Mouse (Mus musculus) erythroblast, embryonic 14.5 days (primary cell): ENCODE results near the gene Ddc. TPM values are rescaled to one million over a fixed set of nuclear protein-coding genes. Genes with fewer than 3 reads are reported as not detected.
A peak's percentile ranks its signal among the peaks of the same experiment; 100 is the strongest.

Experiments
- H3K27me3 ChIP-seq: 2 replicates; pipeline ENCODE4 v1.6.1; 2012; ENCODE audit warnings: inconsistent platforms; ENCODE audit not compliant: control insufficient read depth
- H3K36me3 ChIP-seq: 2 replicates; pipeline ENCODE4 v1.6.1; 2012; ENCODE audit warnings: mild to moderate bottlenecking, inconsistent platforms; ENCODE audit not compliant: control insufficient read depth
- H3K4me1 ChIP-seq: 2 replicates; pipeline ENCODE4 v1.6.1; 2012; ENCODE audit warnings: inconsistent platforms; ENCODE audit not compliant: control insufficient read depth
- H3K4me3 ChIP-seq: replicated peaks from 2 replicates; pipeline ENCODE3; 2012; ENCODE audit warnings: moderate library complexity, mild to moderate bottlenecking, inconsistent platforms
- H3K9me3 ChIP-seq: 2 replicates; pipeline ENCODE4 v1.6.1; 2012; ENCODE audit warnings: low read length, inconsistent platforms, mixed read lengths; ENCODE audit not compliant: control insufficient read depth
- GATA1 ChIP-seq: IDR thresholded peaks from 2 replicates; pipeline ENCODE4 v1.6.1; 2012; ENCODE audit warnings: low read length, inconsistent platforms, mixed read lengths
- TAL1 ChIP-seq: IDR thresholded peaks from 3 replicates; pipeline ENCODE4 v1.6.1; 2012; ENCODE audit warnings: low read length, inconsistent platforms, mixed read lengths
- polyA plus RNA-seq: library from polyadenylated mRNA; stranded (reverse); fragments of >175 nt; gene quantifications from 2 replicates; pipeline ENCODE4 v1.2.3, GENCODE M21; 2012

Gene Ddc
- polyA plus RNA-seq, 1 experiment = 0.05 TPM

- H3K4me3 ChIP-seq = no peak overlapping the region
- H3K4me1 ChIP-seq = peaks cover 49% of the 10 kb centered on the region
- no peak for TF ChIP-seq GATA1
- TF ChIP-seq TAL1 = no peak
- H3K36me3 ChIP-seq = no peaks in the 10 kb centered on the region
- peaks cover 3% of the 10 kb centered on the region; the same call in 1 of the 2 replicates for H3K9me3 ChIP-seq
- peaks cover 74% of the 10 kb centered on the region for H3K27me3 ChIP-seq
These were observed 71.5 kb downstream of the Ddc start for GRCm38 (mm10) chr11:11826475-11826874.

GRCm38 (mm10) chr11:11825670-11826069, 72.3 kb downstream of the Ddc start:
- TF ChIP-seq GATA1 = no peak
- no peak for TF ChIP-seq TAL1
- Histone ChIP-seq H3K4me1 (peaks cover 57% of the 10 kb centered on the region), H3K27me3 (peaks cover 65% of the 10 kb centered on the region)

GRCm38 (mm10) chr11:11824970-11825635, 72.8 kb downstream of the Ddc start:
- TF ChIP-seq TAL1 = no peak
- no peak for TF ChIP-seq GATA1
- H3K9me3 ChIP-seq = peaks cover 3% of the 10 kb centered on the region; the same call in 1 of the 2 replicates
- no peak overlapping the region for H3K4me3 ChIP-seq
- no peaks in the 10 kb centered on the region for H3K36me3 ChIP-seq
- H3K4me1 ChIP-seq = peaks cover 63% of the 10 kb centered on the region
- peaks cover 61% of the 10 kb centered on the region for H3K27me3 ChIP-seq

More at GRCm38 (mm10) chr11:11825670-11826069, 72.3 kb downstream of the Ddc start:
- no peaks in the 10 kb centered on the region for H3K36me3 ChIP-seq
- no peak overlapping the region for H3K4me3 ChIP-seq
- H3K9me3 ChIP-seq = peaks cover 3% of the 10 kb centered on the region; the same call in 1 of the 2 replicates

- Histone ChIP-seq H3K4me3 (no peak overlapping the region), H3K9me3 (peaks cover 3% of the 10 kb centered on the region; the same call in 1 of the 2 replicates), H3K27me3 (peaks cover 53% of the 10 kb centered on the region), H3K4me1 (peaks cover 66% of the 10 kb centered on the region), H3K36me3 (0 out of 2 replicates have a peak, but pooled peaks cover 2% of the 10 kb centered on the region)
- TF ChIP-seq GATA1 = no peak
- no peak for TF ChIP-seq TAL1
These were observed 73.7 kb downstream of the Ddc start for GRCm38 (mm10) chr11:11823980-11824911.

- peaks cover 37% of the 10 kb centered on the region for H3K27me3 ChIP-seq
- peaks cover 7% of the 10 kb centered on the region for H3K36me3 ChIP-seq
- TF ChIP-seq TAL1 (no peak), GATA1 (no peak)
- H3K4me3 ChIP-seq = peak overlapping the region; percentile 6
- H3K4me1 ChIP-seq = peaks cover 77% of the 10 kb centered on the region
- no peaks in the 10 kb centered on the region for H3K9me3 ChIP-seq
These were observed 75.5 kb downstream of the Ddc start for GRCm38 (mm10) chr11:11822181-11823095.

- TF ChIP-seq GATA1 = no peak
- no peak for TF ChIP-seq TAL1
- Histone ChIP-seq H3K9me3 (no peaks in the 10 kb centered on the region), H3K36me3 (peaks cover 7% of the 10 kb centered on the region), H3K27me3 (peaks cover 27% of the 10 kb centered on the region), H3K4me3 (peak overlapping the region; percentile 5), H3K4me1 (peaks cover 86% of the 10 kb centered on the region)
These were observed 76.5 kb downstream of the Ddc start for GRCm38 (mm10) chr11:11821387-11821975.

GRCm38 (mm10) chr11:11820737-11821136, 77.2 kb downstream of the Ddc start:
- Histone ChIP-seq H3K4me1 (peaks cover 92% of the 10 kb centered on the region), H3K36me3 (peaks cover 7% of the 10 kb centered on the region)

GRCm38 (mm10) chr11:11820251-11820650, 77.7 kb downstream of the Ddc start:
- no peak for TF ChIP-seq GATA1
- TF ChIP-seq TAL1 = no peak
- H3K4me3 ChIP-seq = no peak overlapping the region
- H3K4me1 ChIP-seq = peaks cover 96% of the 10 kb centered on the region

More at GRCm38 (mm10) chr11:11820737-11821136, 77.2 kb downstream of the Ddc start:
- Histone ChIP-seq H3K27me3 (peaks cover 20% of the 10 kb centered on the region), H3K9me3 (no peaks in the 10 kb centered on the region), H3K4me3 (no peak overlapping the region)
- no peak for TF ChIP-seq TAL1
- no peak for TF ChIP-seq GATA1

More at GRCm38 (mm10) chr11:11820251-11820650, 77.7 kb downstream of the Ddc start:
- H3K9me3 ChIP-seq = no peaks in the 10 kb centered on the region
- H3K27me3 ChIP-seq = peaks cover 15% of the 10 kb centered on the region
- peaks cover 7% of the 10 kb centered on the region for H3K36me3 ChIP-seq
